Mouse (Mus musculus) ovary, postnatal 36 days (tissue): ENCODE measurements around the gene Akr1b3.
"Not testable (repeated sequence)": the region's sequence is repeated elsewhere in the genome, so short reads cannot be mapped to it uniquely, and the experiment has no call there.

ENCODE experiments used
- DNase-seq: peaks from one replicate; pipeline ENCODE4 v3.0.0; 2022; ENCODE audit warnings: low spot score, mixed read lengths

Akr1b3 gene

GRCm38 (mm10) chr6:34316854-34317771, at the start of gene Akr1b3:
Gene Akr1b3, minus strand, starts transcription at chr6:34317478.
- DNase-seq: peak; percentile 87

- DNase-seq: no peak
Measured at GRCm38 (mm10) chr6:34364217-34365136, 47.2 kb upstream of the Akr1b3 start.

GRCm38 (mm10) chr6:34355841-34356240, 38.6 kb upstream of the Akr1b3 start:
- DNase-seq: no peak

GRCm38 (mm10) chr6:34355349-34355747, 38.1 kb upstream of the Akr1b3 start:
- no peak for DNase-seq

GRCm38 (mm10) chr6:34354354-34355348, 37.4 kb upstream of the Akr1b3 start:
- DNase-seq: no peak

GRCm38 (mm10) chr6:34353658-34354353, 36.5 kb upstream of the Akr1b3 start, which contains the start of gene Akr1b8:
Gene Akr1b8, plus strand, starts transcription at chr6:34354119.
- DNase-seq: no peak

- DNase-seq: no peak
Measured at GRCm38 (mm10) chr6:34352401-34352800, 35.1 kb upstream of the Akr1b3 start.

- DNase-seq: not testable (repeated sequence)
Measured at GRCm38 (mm10) chr6:34351481-34351880, 34.2 kb upstream of the Akr1b3 start.

GRCm38 (mm10) chr6:34350037-34350699, 32.9 kb upstream of the Akr1b3 start:
- DNase-seq: no peak

- DNase-seq: peak; percentile 68
Measured at GRCm38 (mm10) chr6:34346096-34346898, 29.0 kb upstream of the Akr1b3 start.

- no peak for DNase-seq
Measured at GRCm38 (mm10) chr6:34344935-34345334, 27.7 kb upstream of the Akr1b3 start.

GRCm38 (mm10) chr6:34344135-34344850, 27.0 kb upstream of the Akr1b3 start:
- DNase-seq: no peak

GRCm38 (mm10) chr6:34343426-34343825, 26.1 kb upstream of the Akr1b3 start:
- DNase-seq: no peak

- DNase-seq: no peak
Measured at GRCm38 (mm10) chr6:34342476-34342875, 25.2 kb upstream of the Akr1b3 start.

- DNase-seq: no peak
Measured at GRCm38 (mm10) chr6:34341991-34342390, 24.7 kb upstream of the Akr1b3 start.

GRCm38 (mm10) chr6:34337799-34338198, 20.5 kb upstream of the Akr1b3 start:
- DNase-seq: no peak

GRCm38 (mm10) chr6:34334673-34335072, 17.4 kb upstream of the Akr1b3 start:
- no peak for DNase-seq

- DNase-seq: not testable (repeated sequence)
Measured at GRCm38 (mm10) chr6:34331804-34332203, 14.5 kb upstream of the Akr1b3 start.

- no peak for DNase-seq
Measured at GRCm38 (mm10) chr6:34331379-34331778, 14.1 kb upstream of the Akr1b3 start.
